Mouse (Mus musculus) liver, adult 2 months (tissue): ENCODE results near the gene Smtnl1. TPM values are rescaled to one million over a fixed set of nuclear protein-coding genes. Genes with fewer than 3 reads are reported as not detected.

Experiments
- DNase-seq: peaks from one replicate; pipeline ENCODE4 v3.0.0-alpha.2; 2011; ENCODE audit warnings: low read depth, low spot score; ENCODE audit errors: extremely low read depth
- H3K27ac ChIP-seq: fragments of 200-500 bp; replicated peaks from 2 replicates; pipeline ENCODE4 v1.5.1; 2012; ENCODE audit warnings: low read depth, mild to moderate bottlenecking, control low read depth, inconsistent platforms, low read length; ENCODE audit not compliant: insufficient read depth
- H3K27me3 ChIP-seq: fragments of 200-500 bp; 2 replicates; pipeline ENCODE4 v1.6.1; 2012; ENCODE audit warnings: mild to moderate bottlenecking, moderate library complexity, low read length, inconsistent platforms; ENCODE audit not compliant: control insufficient read depth, insufficient read depth
- H3K36me3 ChIP-seq: fragments of 200-500 bp; 2 replicates; pipeline ENCODE4 v1.6.1; 2012; ENCODE audit warnings: low read length, inconsistent platforms; ENCODE audit not compliant: control insufficient read depth, insufficient read depth
- H3K4me1 ChIP-seq: fragments of 200-500 bp; 2 replicates; pipeline ENCODE4 v1.6.1; 2011; ENCODE audit warnings: low read length; ENCODE audit not compliant: control insufficient read depth, insufficient read depth
- H3K4me3 ChIP-seq: fragments of 200-500 bp; 2 replicates; pipeline ENCODE4 v1.5.1; 2011; ENCODE audit warnings: low read depth, mild to moderate bottlenecking, control low read depth, low read length, moderate library complexity; ENCODE audit not compliant: insufficient read depth
- H3K79me2 ChIP-seq: fragments of 200-500 bp; 2 replicates; pipeline ENCODE4 v1.6.1; 2012; ENCODE audit warnings: inconsistent platforms, mild to moderate bottlenecking, low read length, moderate library complexity; ENCODE audit not compliant: control insufficient read depth, insufficient read depth
- H3K9ac ChIP-seq: fragments of 200-500 bp; 2 replicates; pipeline ENCODE4 v1.6.1; 2012; ENCODE audit warnings: low read depth, mild to moderate bottlenecking, control low read depth, inconsistent platforms, low read length
- CTCF ChIP-seq: fragments of 200-500 bp; IDR thresholded peaks from 2 replicates; pipeline ENCODE4 v1.5.1; 2011; ENCODE audit warnings: low read depth, low read length, control low read depth
- POLR2A ChIP-seq: fragments of 200-500 bp; IDR thresholded peaks from 2 replicates; pipeline ENCODE4 v1.6.1; 2011; ENCODE audit warnings: low read length, control low read depth; ENCODE audit not compliant: insufficient read depth; ENCODE audit errors: extremely low read depth
- WGBS: fragments of 180-500 bp; shearing (Covaris S2); methylation state at CpG from one replicate; pipeline ENCODE4 v1.1.7; 2018; 5-methylcytosine and 5-hydroxymethylcytosine counted together
- polyA plus RNA-seq: library from polyadenylated mRNA; depleted of rRNA; stranded (reverse); fragments of >200 nt; gene quantifications from 2 replicates; pipeline ENCODE4 v1.2.3, GENCODE M21; 2012
- total RNA-seq: library from RNA; depleted of rRNA; stranded (reverse); fragments of >200 nt; gene quantifications from 2 replicates; pipeline ENCODE4 v1.2.3, GENCODE M21; 2014

The Smtnl1 gene
- total and polyA plus RNA-seq, 2 experiments, result 0.18 TPM; not detected in 1

DNA sequence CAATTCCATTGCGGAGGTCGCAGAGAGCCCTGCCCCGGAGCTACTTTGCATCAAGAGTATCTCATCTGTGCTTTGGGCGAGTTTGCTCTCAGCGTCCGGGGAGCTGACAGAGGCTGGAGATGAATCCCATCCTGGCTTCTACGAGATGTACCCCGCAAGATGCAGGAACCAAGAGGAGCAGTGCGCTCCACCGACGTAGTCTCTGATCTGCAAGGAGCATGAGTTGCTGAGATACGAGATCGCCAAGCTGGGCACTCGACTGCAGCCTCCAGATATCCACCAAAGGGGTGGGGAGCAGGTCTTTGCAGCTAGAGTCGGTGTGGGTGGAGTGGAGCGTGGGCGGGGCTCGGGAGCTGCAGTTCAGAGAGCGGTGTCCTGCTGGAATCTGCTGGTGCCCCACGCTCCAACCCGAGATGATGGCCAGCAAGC is 23.9 kb downstream of the Smtnl1 start, which contains the start of gene Ube2l6:
Ube2l6 (plus strand) TSS at position 336 of the 429 bp plus-strand sequence.
- peaks cover 16% of the 10 kb centered on the region for H3K4me1 ChIP-seq
- H3K27me3 ChIP-seq, result no peaks in the 10 kb centered on the region
- TF ChIP-seq CTCF (no peak), POLR2A (0 out of 2 replicates have a peak, but pooled peaks have one; percentile 31)
- peak within 1 kb of the TSS; percentile 62 for H3K9ac ChIP-seq
- peak; percentile 79 for DNase-seq
- under 1% methylated on average over 21 of the region's 21 CpGs for WGBS
- peaks cover 7% of the 10 kb centered on the region; the same call in 1 of the 2 replicates for H3K36me3 ChIP-seq
- peak within 1 kb of the TSS; percentile 57 for H3K4me3 ChIP-seq
- H3K27ac ChIP-seq, result peak within 1 kb of the TSS; percentile 81
- peaks cover 9% of the 10 kb centered on the region; the same call in 1 of the 2 replicates for H3K79me2 ChIP-seq

DNA sequence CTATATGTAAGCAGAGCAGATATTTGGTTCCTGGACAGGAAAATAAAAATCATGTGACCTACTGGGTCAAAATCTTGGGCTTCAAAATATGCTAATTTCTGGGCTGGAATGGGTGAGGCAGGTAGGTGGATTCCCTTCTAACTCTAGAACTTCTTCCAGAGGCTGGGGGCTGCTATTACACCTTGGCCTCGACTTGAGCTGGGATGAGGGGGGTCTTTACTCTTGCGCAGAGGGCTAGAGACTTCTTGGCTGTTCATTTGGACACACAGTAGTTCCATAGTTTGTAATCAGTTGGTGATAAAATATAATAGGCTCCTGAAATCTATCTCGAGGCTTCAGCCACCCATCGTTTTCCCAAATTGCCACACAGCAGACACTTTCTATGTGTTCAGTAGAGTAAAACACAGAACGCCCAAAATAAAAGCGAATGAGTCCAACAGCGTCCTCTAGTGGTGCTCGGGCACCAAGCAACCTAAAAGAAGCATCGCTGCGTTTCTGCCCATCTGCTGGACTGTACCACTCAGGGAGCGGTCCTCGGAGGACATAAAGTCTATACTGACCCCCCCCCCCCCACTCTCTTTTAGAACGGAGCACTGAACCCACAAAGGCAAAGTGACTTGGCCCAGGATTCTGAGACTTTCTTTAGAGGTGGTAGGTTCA is 24.5 kb downstream of the Smtnl1 start:
- 10% methylated on average over 13 of the region's 13 CpGs for WGBS
- peak overlapping the region; percentile 81 for H3K27ac ChIP-seq
- 0 out of 2 replicates have a peak, but pooled peaks cover 1% of the 10 kb centered on the region for H3K36me3 ChIP-seq
- H3K27me3 ChIP-seq, result no peaks in the 10 kb centered on the region
- H3K4me1 ChIP-seq, result peaks cover 16% of the 10 kb centered on the region
- DNase-seq, result peak; percentile 66
- TF ChIP-seq POLR2A (no peak), CTCF (peak; percentile 85)
- H3K79me2 ChIP-seq, result peaks cover 9% of the 10 kb centered on the region; the same call in 1 of the 2 replicates
- H3K4me3 ChIP-seq, result peak overlapping the region; percentile 57
- H3K9ac ChIP-seq, result peak overlapping the region; percentile 62

DNA sequence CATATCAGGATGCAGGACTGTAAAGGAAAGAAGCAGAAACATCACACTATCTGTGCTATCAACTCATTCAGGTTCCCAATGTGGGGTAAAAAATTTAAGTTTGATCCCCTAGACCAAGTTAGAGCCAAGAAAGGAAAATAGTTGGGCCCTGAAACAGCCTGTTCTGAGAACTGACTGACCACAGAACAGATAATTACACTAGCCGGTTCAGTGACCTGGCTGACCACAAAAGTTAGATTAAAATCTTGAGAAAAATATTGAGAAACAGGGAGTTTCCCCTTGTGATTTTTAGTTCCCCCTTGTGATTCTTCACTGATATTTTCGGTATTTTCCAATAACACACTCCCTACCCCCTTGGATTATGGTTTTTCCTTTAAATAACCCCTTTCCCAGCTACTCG is 28.6 kb downstream of the Smtnl1 start:
- no peak overlapping the region for H3K27ac ChIP-seq
- TF ChIP-seq CTCF (no peak), POLR2A (no peak)
- DNase-seq, result no peak
- H3K4me3 ChIP-seq, result no peak overlapping the region
- H3K27me3 ChIP-seq, result no peaks in the 10 kb centered on the region
- H3K79me2 ChIP-seq, result no peaks in the 10 kb centered on the region
- no peaks in the 10 kb centered on the region for H3K36me3 ChIP-seq
- no peak overlapping the region for H3K9ac ChIP-seq
- peaks cover 9% of the 10 kb centered on the region for H3K4me1 ChIP-seq
- whole genome bisulfite sequencing, result 72% methylated on average over 3 of the region's 3 CpGs

DNA sequence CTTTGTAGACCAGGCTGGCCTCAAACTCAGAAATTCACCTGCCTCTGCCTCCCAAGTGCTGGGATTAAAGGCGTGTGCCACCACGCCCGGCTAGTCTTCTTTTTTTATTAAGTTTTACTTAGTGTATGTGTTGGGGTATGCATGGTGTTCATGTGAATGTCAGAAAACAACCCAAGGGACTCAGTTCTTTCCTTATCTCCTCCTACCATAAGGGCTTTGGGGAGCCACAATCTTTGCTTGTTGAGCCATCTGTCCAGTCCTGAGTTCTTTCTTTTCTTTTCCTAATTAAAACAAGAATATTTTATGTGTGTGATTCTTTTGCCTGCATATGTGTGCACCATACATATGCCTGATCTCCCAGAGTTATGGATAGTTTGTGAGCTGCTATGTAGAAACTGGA is 29.3 kb downstream of the Smtnl1 start:
- no peak overlapping the region for H3K27ac ChIP-seq
- no peaks in the 10 kb centered on the region for H3K27me3 ChIP-seq
- H3K9ac ChIP-seq, result no peak overlapping the region
- WGBS, result over 99% methylated on average over 3 of the region's 3 CpGs
- peaks cover 7% of the 10 kb centered on the region for H3K4me1 ChIP-seq
- no peak for DNase-seq
- H3K79me2 ChIP-seq, result no peaks in the 10 kb centered on the region
- H3K36me3 ChIP-seq, result no peaks in the 10 kb centered on the region
- H3K4me3 ChIP-seq, result no peak overlapping the region
- TF ChIP-seq CTCF (no peak), POLR2A (no peak)

DNA sequence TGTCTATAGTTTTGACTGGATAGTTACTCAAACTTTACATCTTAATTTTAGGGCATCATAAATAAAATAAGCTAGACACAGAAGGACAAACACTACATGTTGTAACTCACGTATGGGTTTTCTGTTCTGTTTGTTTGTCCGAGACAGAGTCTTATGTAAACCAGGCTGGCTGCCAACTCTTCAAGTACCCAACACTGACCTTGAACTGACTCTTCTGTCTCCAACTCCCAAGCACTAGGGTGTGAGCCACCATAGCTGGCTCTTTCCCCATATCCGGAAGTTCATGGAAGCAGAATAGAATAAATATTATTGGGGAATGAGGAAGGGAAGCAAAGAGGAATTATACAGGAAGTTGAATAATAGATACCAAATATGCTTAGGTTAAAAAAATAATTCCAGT is 29.9 kb downstream of the Smtnl1 start:
- Histone ChIP-seq H3K79me2 (no peaks in the 10 kb centered on the region), H3K4me1 (peaks cover 10% of the 10 kb centered on the region), H3K27ac (no peak overlapping the region), H3K4me3 (no peak overlapping the region), H3K27me3 (no peaks in the 10 kb centered on the region), H3K36me3 (no peaks in the 10 kb centered on the region), H3K9ac (no peak overlapping the region)
- peak; percentile 82 for DNase-seq
- TF ChIP-seq CTCF (no peak), POLR2A (no peak)
- WGBS, result 14% methylated on average over 3 of the region's 3 CpGs

DNA sequence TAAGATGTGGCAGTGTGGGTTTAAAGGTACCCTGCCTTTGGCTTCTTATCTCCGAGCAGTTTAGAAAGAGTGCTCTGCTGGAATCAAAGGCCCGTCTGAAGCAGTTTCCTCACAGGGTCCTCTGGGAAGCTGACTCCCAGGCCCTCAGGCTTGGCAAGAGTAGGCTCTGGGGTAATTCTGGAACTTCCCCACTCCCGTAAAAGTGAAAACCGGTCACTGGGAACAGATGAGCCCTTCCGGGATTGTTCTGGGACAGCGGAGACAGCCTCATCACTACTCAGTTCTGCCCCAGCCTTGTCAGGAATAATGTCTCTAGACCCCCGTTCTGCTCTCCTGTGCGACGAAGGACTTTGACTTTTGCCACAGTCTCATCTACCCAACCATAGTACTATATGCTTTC is 32.0 kb downstream of the Smtnl1 start:
- Histone ChIP-seq H3K27ac (no peak overlapping the region), H3K36me3 (no peaks in the 10 kb centered on the region)
- WGBS, result 79% methylated on average over 9 of the region's 9 CpGs

More for the DNA sequence above, 32.0 kb downstream of the Smtnl1 start:
- TF ChIP-seq POLR2A (no peak), CTCF (no peak)
- H3K9ac ChIP-seq, result no peak overlapping the region
- no peak overlapping the region for H3K4me3 ChIP-seq
- no peaks in the 10 kb centered on the region for H3K27me3 ChIP-seq
- peaks cover 5% of the 10 kb centered on the region for H3K4me1 ChIP-seq
- no peaks in the 10 kb centered on the region for H3K79me2 ChIP-seq
- no peak for DNase-seq
